Mouse (Mus musculus) cerebellum, postnatal 4 days (tissue): ENCODE measurements at regions not wholly inside any gene's neighbourhood (a gene's known extent, or its start where the extent isn't known, plus 50 kb on each side); places are given as distances from the start of the nearest gene placed in this dataset.

Experiments used
- DNase-seq, 2 experiments: peaks; one replicate each; pipeline ENCODE4 v3.0.0; 2022; ENCODE audit warnings: low spot score in 2 of 2, mixed read lengths in 1 of 2

GRCm38 (mm10) chr9:74650036-74650435, 211.7 kb upstream of the Onecut1 start:
- no peak for DNase-seq

DNA sequence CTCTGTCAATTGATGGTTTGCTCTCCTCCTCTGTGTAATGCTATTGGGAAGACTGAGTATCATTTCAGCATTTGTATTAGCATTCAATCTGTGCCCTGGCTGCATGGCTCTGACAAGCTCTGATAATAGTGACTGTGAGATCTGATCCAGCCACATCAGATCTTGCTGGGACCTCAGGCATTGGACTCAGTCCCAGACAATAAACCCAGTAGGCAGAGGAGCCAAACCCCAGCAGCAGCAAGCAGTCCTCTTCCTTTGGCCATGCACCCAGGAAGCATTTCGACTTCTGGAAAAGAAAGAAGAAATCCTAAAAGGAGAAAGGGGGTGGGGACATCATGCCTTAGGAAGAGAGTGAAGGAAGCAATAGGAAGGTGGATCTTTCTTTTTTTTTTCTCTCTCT, 205.8 kb upstream of the Onecut1 start:
- no peak for DNase-seq

DNA sequence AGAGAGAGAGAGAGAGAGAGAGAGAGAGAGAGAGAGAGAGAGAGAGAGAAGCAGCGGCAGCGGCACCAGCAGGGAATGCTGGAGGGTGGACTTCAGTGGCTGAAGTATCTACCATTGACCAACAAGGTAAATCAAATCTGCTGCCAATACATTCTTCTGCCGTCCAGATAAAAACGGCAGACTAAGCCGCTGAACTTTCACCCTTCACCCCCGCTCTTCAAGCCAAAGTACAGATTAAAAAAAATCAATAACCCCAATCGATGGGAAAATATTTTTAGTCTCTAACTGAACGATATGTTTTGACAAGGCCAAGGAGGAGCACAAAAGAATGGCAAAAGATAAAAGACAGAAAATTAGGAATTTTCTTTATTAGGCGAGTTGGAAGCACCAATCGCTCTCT, 205.3 kb upstream of the Onecut1 start:
- DNase-seq, result no peak

- no peak for DNase-seq
Measured at GRCm38 (mm10) chr9:74671356-74671952, 190.3 kb upstream of the Onecut1 start.

DNA sequence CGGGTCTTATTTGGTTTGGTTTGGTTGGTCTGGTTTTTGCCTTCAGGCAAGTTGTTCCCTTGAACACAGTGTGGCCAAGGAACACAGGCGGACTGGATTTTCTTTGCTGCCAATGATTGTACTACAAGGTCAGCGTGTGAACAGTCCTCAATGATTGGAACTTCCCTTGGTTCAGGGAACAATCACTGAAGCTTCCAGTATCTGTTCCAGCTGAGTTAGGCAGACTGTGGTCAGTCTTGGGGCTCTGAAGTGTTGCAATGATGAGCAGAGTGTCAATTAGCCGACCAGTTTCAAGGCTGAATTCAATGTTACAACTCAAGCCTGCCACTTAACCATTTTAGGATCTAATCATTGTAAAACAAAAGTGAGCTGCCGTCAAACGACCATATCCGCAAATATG, 189.5 kb upstream of the Onecut1 start:
- DNase-seq, result no peak

DNA sequence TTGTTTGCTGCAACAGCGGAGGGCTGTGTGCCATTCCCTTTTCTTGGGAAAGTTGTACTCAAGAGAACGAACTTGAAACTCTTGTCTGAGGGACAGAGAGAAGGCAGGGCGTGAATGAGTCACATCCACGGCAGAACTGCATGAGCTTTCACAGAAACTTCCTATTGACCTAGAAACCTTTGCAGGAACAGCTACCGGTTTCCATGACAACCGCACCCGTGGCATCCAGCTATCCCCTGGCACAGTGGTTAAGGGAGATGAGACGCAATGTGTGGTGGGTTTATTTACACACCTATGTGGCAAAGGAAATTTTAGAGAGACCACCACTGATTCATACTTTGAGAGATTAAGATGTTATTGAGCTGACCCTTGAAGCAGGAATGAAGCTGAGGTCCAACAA, 163.5 kb upstream of the Onecut1 start:
- no peak for DNase-seq

DNA sequence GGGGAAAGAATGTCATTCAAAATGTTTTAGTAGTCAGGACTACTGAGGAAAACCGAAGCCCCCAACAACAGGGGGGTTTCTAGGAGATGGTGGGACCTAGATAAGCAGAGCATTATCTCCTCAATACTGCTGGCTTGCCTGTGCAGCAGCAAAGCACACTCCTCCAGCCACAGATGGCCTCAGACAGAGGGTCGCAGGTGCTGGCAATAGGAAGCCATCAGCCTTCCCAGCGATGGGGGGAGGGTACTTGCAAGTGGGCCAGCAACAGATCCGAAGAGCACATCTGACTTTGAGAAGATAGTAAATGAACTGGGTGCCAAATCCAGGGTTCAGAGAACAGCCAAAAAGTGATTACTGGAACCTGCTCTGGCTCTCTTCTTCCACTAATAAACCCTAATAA, 156.0 kb upstream of the Onecut1 start:
- peak in 1 of 2 experiments; percentile 53 for DNase-seq

DNA sequence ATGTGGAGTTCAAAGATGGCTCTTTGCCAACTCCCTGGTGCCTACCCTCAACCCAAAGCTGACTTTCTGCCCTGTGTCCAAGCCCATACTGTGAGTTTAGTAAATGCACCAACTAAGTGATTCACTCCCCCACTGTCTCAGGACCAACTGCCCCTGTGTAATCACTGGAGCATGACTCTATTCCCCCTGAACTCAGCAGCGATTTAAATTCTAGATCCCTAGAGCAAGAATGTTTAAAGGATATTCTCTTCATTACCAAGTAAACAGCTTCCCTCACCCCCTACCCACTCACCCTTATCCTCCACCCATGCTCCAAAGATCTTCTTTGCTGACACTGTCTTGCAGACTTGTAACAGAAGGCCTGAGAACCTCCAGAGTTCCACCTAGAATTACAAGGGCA, 154.1 kb upstream of the Onecut1 start:
- no peak for DNase-seq

DNA sequence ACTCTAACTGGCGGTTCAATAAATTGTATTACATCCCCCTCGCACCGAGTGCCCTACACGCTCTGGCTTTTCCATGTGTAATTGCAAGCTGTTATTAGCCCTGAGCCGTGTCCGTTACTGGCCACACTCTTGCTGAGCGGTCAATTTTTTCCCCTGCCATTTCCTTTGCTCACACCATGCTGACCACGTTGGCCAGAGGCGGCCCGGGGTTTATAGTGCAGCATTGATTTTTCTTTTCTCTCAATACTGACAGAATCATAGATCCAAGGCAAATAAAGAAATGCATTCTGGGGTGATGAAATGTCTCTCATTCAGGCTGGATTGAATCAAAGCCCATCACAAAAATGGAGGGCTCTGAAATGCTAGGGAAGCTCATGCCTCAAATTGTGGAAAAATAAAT, 150.0 kb upstream of the Onecut1 start:
- no peak for DNase-seq

DNA sequence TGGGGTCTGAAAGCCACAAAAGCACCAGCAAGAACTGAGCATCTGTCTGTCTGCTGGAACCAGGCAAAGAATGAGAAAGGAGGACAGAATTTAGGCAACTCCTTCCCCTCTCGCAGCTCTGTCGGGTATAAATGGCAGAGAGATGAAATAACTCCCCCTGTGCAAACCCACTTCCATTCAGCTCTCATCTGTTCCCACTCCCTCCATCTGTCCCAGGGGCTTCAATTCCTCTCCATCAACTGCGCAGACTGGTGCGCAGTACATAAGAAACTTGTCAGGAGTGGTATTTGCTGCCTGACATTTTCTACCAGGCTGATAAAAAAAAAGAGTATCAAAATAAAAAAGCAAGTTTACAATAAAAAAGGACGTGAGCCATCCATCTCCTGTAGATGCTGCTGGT, 129.3 kb upstream of the Onecut1 start:
- no peak for DNase-seq

- no peak for DNase-seq
Measured at GRCm38 (mm10) chr9:74741949-74742348, 119.8 kb upstream of the Onecut1 start.

- no peak for DNase-seq
Measured at GRCm38 (mm10) chr9:74747886-74748285, 113.8 kb upstream of the Onecut1 start.

DNA sequence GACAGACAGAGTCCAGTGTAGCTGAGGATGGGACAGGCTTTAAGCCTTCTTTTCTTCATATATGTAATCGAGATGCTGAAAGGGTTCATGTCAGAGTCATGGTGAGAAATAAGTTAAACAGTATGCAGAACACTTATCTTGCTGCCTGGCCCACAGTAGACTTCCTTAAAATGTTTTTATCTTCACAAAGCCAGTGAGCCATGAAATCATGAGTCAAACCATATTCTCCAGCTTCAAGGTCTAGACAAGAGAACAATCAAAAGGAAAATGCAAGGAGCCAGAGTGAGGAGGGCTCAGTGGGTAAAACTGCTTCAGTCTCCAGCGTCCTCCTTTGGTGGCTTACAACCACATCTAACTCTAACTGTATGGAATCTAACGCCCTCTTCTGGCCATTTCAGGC, 103.7 kb upstream of the Onecut1 start:
- DNase-seq, result no peak

GRCm38 (mm10) chr9:74758876-74759275, 102.8 kb upstream of the Onecut1 start:
- DNase-seq, result no peak

DNA sequence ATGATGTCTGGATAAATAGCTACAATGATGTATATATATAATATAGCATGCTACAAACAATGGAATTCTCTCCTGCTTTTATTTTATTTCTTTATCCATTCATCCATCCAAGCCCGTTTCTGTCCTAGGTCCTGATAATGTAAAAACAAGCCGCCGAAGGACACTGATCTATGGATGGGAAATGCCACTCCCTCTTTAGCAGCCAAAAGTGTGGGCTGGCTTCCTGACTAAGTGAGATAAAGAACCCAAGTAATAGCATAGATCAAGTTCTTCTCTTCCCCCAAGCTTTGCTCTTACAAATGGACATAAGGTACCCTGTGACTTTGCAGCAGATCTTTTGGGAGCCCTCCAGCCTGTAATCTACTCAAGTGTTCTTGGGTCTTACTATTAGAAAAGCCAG, 81.3 kb upstream of the Onecut1 start:
- no peak for DNase-seq

DNA sequence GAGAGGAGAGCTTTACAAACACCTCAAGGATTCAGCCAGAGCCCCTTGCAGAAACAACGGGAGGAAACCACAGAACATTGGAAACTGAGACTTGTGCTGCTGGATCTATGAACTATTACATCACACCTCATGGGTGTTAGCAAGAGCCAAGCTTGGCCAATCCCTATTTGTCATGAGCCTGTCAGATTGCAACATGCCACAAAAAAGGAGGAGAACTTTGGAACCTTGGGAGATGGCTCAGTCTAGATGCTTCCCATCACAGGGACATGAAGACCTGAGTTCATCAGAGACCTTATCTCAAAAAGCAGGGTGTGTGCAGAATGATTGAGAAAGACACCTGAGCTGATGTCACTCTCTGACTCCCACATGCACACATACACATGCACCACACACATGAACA, 68.3 kb upstream of the Onecut1 start:
- DNase-seq, result no peak

GRCm38 (mm10) chr9:74795994-74796393, 65.7 kb upstream of the Onecut1 start:
- no peak for DNase-seq

GRCm38 (mm10) chr9:74797272-74797844, 64.4 kb upstream of the Onecut1 start:
- DNase-seq, result no peak

DNA sequence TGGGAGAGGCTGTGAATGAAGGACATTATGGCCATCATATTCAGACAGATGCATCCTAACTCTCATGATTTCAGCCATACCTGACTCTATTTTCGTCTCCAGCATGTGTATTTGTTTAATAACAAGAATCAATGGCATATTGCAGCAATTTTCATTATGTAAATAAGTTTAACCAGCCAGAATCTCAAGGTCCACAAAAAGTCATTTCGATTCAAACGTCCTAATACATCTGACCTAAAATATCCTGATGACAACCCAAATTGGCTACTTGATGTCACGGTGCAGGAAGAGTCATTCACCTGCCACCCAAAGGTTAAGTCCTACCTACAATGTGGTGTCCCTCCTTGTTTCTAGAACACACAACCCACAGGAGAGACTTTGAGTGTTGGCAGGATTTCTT, 60.6 kb upstream of the Onecut1 start:
- DNase-seq, result no peak

DNA sequence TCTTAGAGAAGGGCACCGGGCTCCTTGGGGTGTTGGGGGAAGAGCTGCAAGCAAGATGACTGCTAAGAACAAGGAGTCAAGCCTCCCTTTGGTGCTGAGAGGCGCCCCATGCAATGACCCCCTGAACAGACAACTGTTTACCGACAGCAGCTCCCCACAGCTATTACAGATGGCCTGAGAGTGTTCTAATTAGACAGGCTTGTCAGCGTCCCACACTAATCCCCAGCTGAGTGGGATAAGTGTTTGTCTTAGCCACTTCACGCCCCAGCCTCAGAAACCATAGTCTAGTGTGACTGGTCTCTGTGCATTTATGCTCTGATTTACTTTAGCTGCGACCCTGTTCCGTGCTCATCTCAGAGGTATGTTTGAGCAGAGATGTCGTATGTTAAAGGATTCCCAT, 50.3 kb upstream of the Onecut1 start:
- DNase-seq, result no peak
